Mouse (Mus musculus) neural tube, embryonic 14.5 days (tissue): ENCODE data around the gene Ankrd36. TPM values are rescaled to one million over a fixed set of nuclear protein-coding genes. Genes with fewer than 3 reads are reported as not detected.
"Not testable (repeated sequence)": the region's sequence is repeated elsewhere in the genome, so short reads cannot be mapped to it uniquely, and the experiment has no call there.

Experiments used
- ATAC-seq: fragments of 200-750 bp; cut with Nextera tagmentation; 2 replicates; pipeline ENCODE4 v1.8.0; 2017; ENCODE audit warnings: low read depth, mild to moderate bottlenecking, moderate TSS enrichment, moderate library complexity
- H3K27ac ChIP-seq: fragments of 300-500 bp; sonication (generic); 2 replicates; pipeline ENCODE4 v1.5.1; 2014; ENCODE audit warnings: low read depth, mild to moderate bottlenecking, control low read depth, low read length, moderate library complexity, mixed read lengths
- H3K27me3 ChIP-seq: fragments of 300-500 bp; sonication (generic); 2 replicates; pipeline ENCODE4 v1.6.1; 2014; ENCODE audit warnings: low read length; ENCODE audit not compliant: control insufficient read depth, insufficient read depth
- H3K36me3 ChIP-seq: fragments of 300-500 bp; sonication (generic); 2 replicates; pipeline ENCODE4 v1.6.1; 2014; ENCODE audit warnings: low read length, mixed read lengths; ENCODE audit not compliant: control insufficient read depth, insufficient read depth
- H3K4me1 ChIP-seq: fragments of 300-500 bp; sonication (generic); 2 replicates; pipeline ENCODE4 v1.6.1; 2014; ENCODE audit warnings: low read length; ENCODE audit not compliant: control insufficient read depth, insufficient read depth
- H3K4me2 ChIP-seq: fragments of 300-500 bp; sonication (generic); 2 replicates; pipeline ENCODE4 v1.6.1; 2014; ENCODE audit warnings: mild to moderate bottlenecking, low read depth, low read length, control low read depth
- H3K4me3 ChIP-seq: fragments of 300-500 bp; sonication (generic); 2 replicates; pipeline ENCODE4 v1.5.1; 2014; ENCODE audit warnings: low read depth, low read length, control low read depth, mixed read lengths
- H3K9ac ChIP-seq: fragments of 300-500 bp; sonication (generic); replicated peaks from 2 replicates; pipeline ENCODE4 v1.6.1; 2014; ENCODE audit warnings: low read depth, mild to moderate bottlenecking, control low read depth, low read length, mixed read lengths
- H3K9me3 ChIP-seq: fragments of 300-500 bp; sonication (generic); 2 replicates; pipeline ENCODE4 v1.6.1; 2016; ENCODE audit warnings: low read length; ENCODE audit not compliant: control insufficient read depth
- WGBS: fragments of 180-500 bp; shearing (Covaris S2); extraction: QIAGEN DNeasy Blood & Tissue Kit; methylation state at CpG from one replicate; pipeline ENCODE4 v1.1.7; 2014; 5-methylcytosine and 5-hydroxymethylcytosine counted together
- polyA plus RNA-seq: library from polyadenylated mRNA; unstranded; fragments of >200 nt; fragmentation: Nextera tagmentation; extraction: Ambion mirVana; gene quantifications from 2 replicates; pipeline ENCODE4 v1.2.1, GENCODE M21; 2014

Gene Ankrd36
- polyA plus RNA-seq, 1 experiment from 2014 or later, result not detected

GRCm38 (mm10) chr11:5596756-5597155 is 27.3 kb downstream of the Ankrd36 start:
- Histone ChIP-seq H3K9me3 (no peaks in the 10 kb centered on the region), H3K4me3 (no peak overlapping the region), H3K27me3 (no peaks in the 10 kb centered on the region), H3K36me3 (no peaks in the 10 kb centered on the region), H3K4me2 (no peak overlapping the region), H3K4me1 (no peaks in the 10 kb centered on the region), H3K9ac (no peak overlapping the region), H3K27ac (no peak overlapping the region)
- ATAC-seq, result no peak
- WGBS, result 87% methylated on average over 6 of the region's 6 CpGs

GRCm38 (mm10) chr11:5605421-5605820 is 35.9 kb downstream of the Ankrd36 start:
- Histone ChIP-seq H3K4me3 (no peak overlapping the region), H3K4me2 (no peak overlapping the region), H3K4me1 (no peaks in the 10 kb centered on the region), H3K27ac (no peak overlapping the region), H3K9ac (no peak overlapping the region), H3K27me3 (no peaks in the 10 kb centered on the region), H3K9me3 (no peaks in the 10 kb centered on the region), H3K36me3 (no peaks in the 10 kb centered on the region)
- WGBS, result 90% methylated on average over 3 of the region's 3 CpGs
- no peak for ATAC-seq

- H3K4me3 ChIP-seq, H3K4me2 ChIP-seq, H3K27ac ChIP-seq, ATAC-seq, H3K9ac ChIP-seq, H3K4me1 ChIP-seq, H3K9me3 ChIP-seq, H3K36me3 ChIP-seq, H3K27me3 ChIP-seq: not testable (repeated sequence)
- 60% methylated on average over 1 of the region's 1 CpGs for WGBS
Observed at GRCm38 (mm10) chr11:5611918-5612317, 42.4 kb downstream of the Ankrd36 start.

- WGBS, result 76% methylated on average over 3 of the region's 3 CpGs
- no peak for ATAC-seq
- Histone ChIP-seq H3K27ac (no peak overlapping the region), H3K4me2 (no peak overlapping the region), H3K27me3 (no peaks in the 10 kb centered on the region), H3K36me3 (no peaks in the 10 kb centered on the region), H3K4me1 (no peaks in the 10 kb centered on the region), H3K4me3 (no peak overlapping the region), H3K9ac (no peak overlapping the region), H3K9me3 (no peaks in the 10 kb centered on the region)
Observed at GRCm38 (mm10) chr11:5614453-5614852, 45.0 kb downstream of the Ankrd36 start.

- H3K27me3 ChIP-seq, result no peaks in the 10 kb centered on the region
- H3K4me1 ChIP-seq, result no peaks in the 10 kb centered on the region
- no peak overlapping the region for H3K9ac ChIP-seq
- H3K9me3 ChIP-seq, result no peaks in the 10 kb centered on the region
- WGBS, result 82% methylated on average over 4 of the region's 4 CpGs
- H3K4me2 ChIP-seq, result no peak overlapping the region
- ATAC-seq, result no peak
- H3K27ac ChIP-seq, result no peak overlapping the region
- H3K36me3 ChIP-seq, result no peaks in the 10 kb centered on the region
- no peak overlapping the region for H3K4me3 ChIP-seq
Observed at GRCm38 (mm10) chr11:5625101-5625500, 55.6 kb downstream of the Ankrd36 start.

- Histone ChIP-seq H3K9me3 (no peaks in the 10 kb centered on the region), H3K4me2 (no peak overlapping the region), H3K4me1 (no peaks in the 10 kb centered on the region), H3K27me3 (no peaks in the 10 kb centered on the region), H3K4me3 (no peak overlapping the region), H3K27ac (no peak overlapping the region), H3K9ac (no peak overlapping the region), H3K36me3 (no peaks in the 10 kb centered on the region)
- ATAC-seq, result no peak
- WGBS, result 24% methylated on average over 15 of the region's 15 CpGs
Observed at GRCm38 (mm10) chr11:5629033-5629432, 59.5 kb downstream of the Ankrd36 start.

- WGBS, result 87% methylated on average over 5 of the region's 5 CpGs
- H3K36me3 ChIP-seq, result no peaks in the 10 kb centered on the region
Observed at GRCm38 (mm10) chr11:5643085-5643484, 73.6 kb downstream of the Ankrd36 start.

GRCm38 (mm10) chr11:5650321-5650720 is 80.8 kb downstream of the Ankrd36 start:
- H3K4me2 ChIP-seq, result no peak overlapping the region
- H3K4me1 ChIP-seq, result no peaks in the 10 kb centered on the region
- H3K4me3 ChIP-seq, result no peak overlapping the region
- H3K36me3 ChIP-seq, result no peaks in the 10 kb centered on the region
- no peaks in the 10 kb centered on the region for H3K9me3 ChIP-seq
- 74% methylated on average over 7 of the region's 7 CpGs for WGBS
- no peaks in the 10 kb centered on the region for H3K27me3 ChIP-seq
- no peak overlapping the region for H3K27ac ChIP-seq
- ATAC-seq, result no peak
- no peak overlapping the region for H3K9ac ChIP-seq

More at GRCm38 (mm10) chr11:5643085-5643484, 73.6 kb downstream of the Ankrd36 start:
- Histone ChIP-seq H3K27me3 (no peaks in the 10 kb centered on the region), H3K4me3 (no peak overlapping the region), H3K27ac (no peak overlapping the region), H3K9ac (no peak overlapping the region), H3K4me2 (no peak overlapping the region), H3K4me1 (no peaks in the 10 kb centered on the region), H3K9me3 (no peaks in the 10 kb centered on the region)
- no peak for ATAC-seq

GRCm38 (mm10) chr11:5682541-5682940 is 113.1 kb downstream of the Ankrd36 start:
- no peaks in the 10 kb centered on the region for H3K36me3 ChIP-seq
- H3K4me2 ChIP-seq, result no peak overlapping the region
- no peak for ATAC-seq
- H3K4me3 ChIP-seq, result no peak overlapping the region
- H3K9me3 ChIP-seq, result no peaks in the 10 kb centered on the region
- H3K9ac ChIP-seq, result no peak overlapping the region
- H3K27me3 ChIP-seq, result no peaks in the 10 kb centered on the region
- H3K27ac ChIP-seq, result no peak overlapping the region
- 75% methylated on average over 6 of the region's 6 CpGs for WGBS
- H3K4me1 ChIP-seq, result no peaks in the 10 kb centered on the region

- Histone ChIP-seq H3K4me3 (no peak overlapping the region), H3K27ac (no peak overlapping the region), H3K9me3 (no peaks in the 10 kb centered on the region), H3K36me3 (no peaks in the 10 kb centered on the region), H3K27me3 (no peaks in the 10 kb centered on the region), H3K4me1 (no peaks in the 10 kb centered on the region), H3K9ac (no peak overlapping the region), H3K4me2 (no peak overlapping the region)
- ATAC-seq, result no peak
- WGBS, result 46% methylated on average over 7 of the region's 7 CpGs
Observed at GRCm38 (mm10) chr11:5684283-5684682, 114.8 kb downstream of the Ankrd36 start.
